Mouse (Mus musculus): ENCODE results near the gene AL732309.1.
"Not testable (repeated sequence)": the region's sequence is repeated elsewhere in the genome, so short reads cannot be mapped to it uniquely, and the experiment has no call there.

Gene AL732309.1

GRCm38 (mm10) chr2:25267241-25267640 lies 20.6 kb upstream of the AL732309.1 start:
- no peak for DNase-seq

GRCm38 (mm10) chr2:25266720-25267119 lies 20.1 kb upstream of the AL732309.1 start:
- no peak for DNase-seq

- DNase-seq, result peak in 1 of 2 experiments; percentile 11
Measured at GRCm38 (mm10) chr2:25265897-25266656, 19.4 kb upstream of the AL732309.1 start.

- DNase-seq, result no peak
Measured at GRCm38 (mm10) chr2:25264851-25265250, 18.2 kb upstream of the AL732309.1 start.

GRCm38 (mm10) chr2:25264286-25264660 lies 17.6 kb upstream of the AL732309.1 start:
- no peak for DNase-seq

- no peak for DNase-seq
Measured at GRCm38 (mm10) chr2:25263623-25264285, 17.1 kb upstream of the AL732309.1 start.

GRCm38 (mm10) chr2:25262795-25263622 lies 16.3 kb upstream of the AL732309.1 start:
- DNase-seq, result peak; percentile 58 to 61

GRCm38 (mm10) chr2:25262291-25262767 lies 15.7 kb upstream of the AL732309.1 start, which contains the start of gene Tprn:
Gene Tprn (plus strand): TSS chr2:25262618.
- peak; percentile 90 to 94 for DNase-seq

GRCm38 (mm10) chr2:25261870-25262269 lies 15.2 kb upstream of the AL732309.1 start:
- no peak for DNase-seq

GRCm38 (mm10) chr2:25258887-25259286 lies 12.2 kb upstream of the AL732309.1 start:
- DNase-seq, result peak; percentile 49 to 55

GRCm38 (mm10) chr2:25257250-25257649 lies 10.6 kb upstream of the AL732309.1 start:
- not testable (repeated sequence) for DNase-seq

GRCm38 (mm10) chr2:25256443-25257109 lies 9.9 kb upstream of the AL732309.1 start:
- peak; percentile 80 to 83 for DNase-seq

- peak; percentile 93 to 94 for DNase-seq
Measured at GRCm38 (mm10) chr2:25255284-25255779, 8.7 kb upstream of the AL732309.1 start, which contains the start of gene Tmem203. Gene Tmem203 (plus strand): TSS chr2:25255439.

GRCm38 (mm10) chr2:25252331-25252730 lies 5.7 kb upstream of the AL732309.1 start:
- peak; percentile 45 to 47 for DNase-seq

- no peak for DNase-seq
Measured at GRCm38 (mm10) chr2:25244144-25244543, 2.5 kb downstream of the AL732309.1 start.

GRCm38 (mm10) chr2:25243342-25243741 lies 3.3 kb downstream of the AL732309.1 start:
- DNase-seq, result no peak

GRCm38 (mm10) chr2:25242101-25242506 lies 4.6 kb downstream of the AL732309.1 start, which contains the start of the genes Rnf208 and Cysrt1:
Gene Rnf208 (plus strand): TSS chr2:25242255.
Gene Cysrt1 (minus strand): TSS chr2:25242452.
- peak; percentile 28 to 34 for DNase-seq

GRCm38 (mm10) chr2:25241438-25241775 lies 5.3 kb downstream of the AL732309.1 start:
- DNase-seq, result no peak

- DNase-seq, result peak; percentile 55 to 61
Measured at GRCm38 (mm10) chr2:25240723-25241437, 5.8 kb downstream of the AL732309.1 start.

GRCm38 (mm10) chr2:25240310-25240709 lies 6.4 kb downstream of the AL732309.1 start:
- no peak for DNase-seq

GRCm38 (mm10) chr2:25239766-25240165 lies 6.9 kb downstream of the AL732309.1 start:
- DNase-seq, result no peak

Data from B cell, adult 2 months (primary cell).